Mouse (Mus musculus) fat pad, adult 2 months (tissue): ENCODE data around the gene Gm17490.

Experiments
- DNase-seq: peaks from one replicate; pipeline ENCODE4 v3.0.0-alpha.2; 2011; ENCODE audit warnings: low read depth, low spot score; ENCODE audit errors: extremely low read depth

Gm17490 gene

GRCm38 (mm10) chr2:11625890-11626289 is at the start of gene Gm17490:
TSS of gene Gm17490 (minus strand) at chr2:11626264.
- DNase-seq: no peak

GRCm38 (mm10) chr2:11672144-11672543 is 46.1 kb upstream of the Gm17490 start:
- no peak for DNase-seq

GRCm38 (mm10) chr2:11665326-11665725 is 39.3 kb upstream of the Gm17490 start:
- DNase-seq: no peak

GRCm38 (mm10) chr2:11664806-11665205 is 38.7 kb upstream of the Gm17490 start:
- DNase-seq: no peak

- no peak for DNase-seq
These were observed 38.3 kb upstream of the Gm17490 start for GRCm38 (mm10) chr2:11664367-11664766.

- DNase-seq: no peak
These were observed 37.9 kb upstream of the Gm17490 start for GRCm38 (mm10) chr2:11663961-11664360.

GRCm38 (mm10) chr2:11662907-11663230 is 36.8 kb upstream of the Gm17490 start:
- no peak for DNase-seq

- DNase-seq: no peak
These were observed 36.3 kb upstream of the Gm17490 start for GRCm38 (mm10) chr2:11662143-11662906.

GRCm38 (mm10) chr2:11659263-11659662 is 33.2 kb upstream of the Gm17490 start:
- DNase-seq: no peak

GRCm38 (mm10) chr2:11657581-11657980 is 31.5 kb upstream of the Gm17490 start:
- no peak for DNase-seq

- DNase-seq: no peak
These were observed 29.2 kb upstream of the Gm17490 start for GRCm38 (mm10) chr2:11654990-11655931.

GRCm38 (mm10) chr2:11653780-11654179 is 27.7 kb upstream of the Gm17490 start:
- no peak for DNase-seq

- DNase-seq: no peak
These were observed 27.3 kb upstream of the Gm17490 start for GRCm38 (mm10) chr2:11653330-11653729.

GRCm38 (mm10) chr2:11652780-11653179 is 26.7 kb upstream of the Gm17490 start:
- no peak for DNase-seq

GRCm38 (mm10) chr2:11652196-11652595 is 26.1 kb upstream of the Gm17490 start:
- DNase-seq: no peak

- DNase-seq: no peak
These were observed 25.4 kb upstream of the Gm17490 start for GRCm38 (mm10) chr2:11651476-11651875.

GRCm38 (mm10) chr2:11645297-11645696 is 19.2 kb upstream of the Gm17490 start:
- DNase-seq: no peak

GRCm38 (mm10) chr2:11644057-11644456 is 18.0 kb upstream of the Gm17490 start:
- DNase-seq: no peak

GRCm38 (mm10) chr2:11642451-11642941 is 16.4 kb upstream of the Gm17490 start, which contains the start of gene Il2ra:
TSS of gene Il2ra (plus strand) at chr2:11642807.
- DNase-seq: no peak

GRCm38 (mm10) chr2:11637115-11637514 is 11.1 kb upstream of the Gm17490 start:
- no peak for DNase-seq

GRCm38 (mm10) chr2:11636138-11636480 is 10.0 kb upstream of the Gm17490 start:
- no peak for DNase-seq
